Mouse (Mus musculus) heart, embryonic 13.5 days (tissue): ENCODE measurements around the gene Dlec1. TPM values are rescaled to one million over a fixed set of nuclear protein-coding genes. Genes with fewer than 3 reads are reported as not detected.

Experiments used
- ATAC-seq: fragments of 200-750 bp; cut with Nextera tagmentation; 2 replicates; pipeline ENCODE4 v1.8.0; 2017; ENCODE audit warnings: moderate TSS enrichment; ENCODE audit not compliant: insufficient number of reproducible peaks, low FRiP score, low TSS enrichment; ENCODE audit errors: extremely low read depth
- H3K27ac ChIP-seq: fragments of 300-500 bp; sonication (generic); replicated peaks from 2 replicates; pipeline ENCODE4 v1.5.1; 2015; ENCODE audit warnings: moderate library complexity, mild to moderate bottlenecking, inconsistent platforms
- H3K27me3 ChIP-seq: fragments of 300-500 bp; sonication (generic); replicated peaks from 2 replicates; pipeline ENCODE4 v1.6.1; 2015; ENCODE audit warnings: mild to moderate bottlenecking, inconsistent platforms
- H3K36me3 ChIP-seq: fragments of 300-500 bp; sonication (generic); 2 replicates; pipeline ENCODE4 v1.6.1; 2015; ENCODE audit warnings: mild to moderate bottlenecking, inconsistent platforms
- H3K4me1 ChIP-seq: fragments of 300-500 bp; sonication (generic); 2 replicates; pipeline ENCODE4 v1.6.1; 2015; ENCODE audit warnings: inconsistent platforms
- H3K4me2 ChIP-seq: fragments of 300-500 bp; sonication (generic); 2 replicates; pipeline ENCODE4 v1.6.1; 2015; ENCODE audit warnings: inconsistent platforms, mild to moderate bottlenecking, moderate library complexity
- H3K4me3 ChIP-seq: fragments of 300-500 bp; sonication (generic); 2 replicates; pipeline ENCODE4 v1.5.1; 2015; ENCODE audit warnings: moderate library complexity, mild to moderate bottlenecking, inconsistent platforms
- H3K9ac ChIP-seq: fragments of 300-500 bp; sonication (generic); 2 replicates; pipeline ENCODE4 v1.6.1; 2015; ENCODE audit warnings: inconsistent platforms, mild to moderate bottlenecking, moderate library complexity
- H3K9me3 ChIP-seq: fragments of 300-500 bp; sonication (generic); 2 replicates; pipeline ENCODE4 v1.6.1; 2016; ENCODE audit warnings: inconsistent platforms
- WGBS: fragments of 180-500 bp; shearing (Covaris S2); methylation state at CpG from one replicate; pipeline ENCODE4 v1.1.7; 2015; ENCODE audit warnings: mixed read lengths; 5-methylcytosine and 5-hydroxymethylcytosine counted together
- polyA plus RNA-seq: library from polyadenylated mRNA; unstranded; fragments of >200 nt; fragmentation: Nextera tagmentation; extraction: Ambion mirVana; gene quantifications from 2 replicates; pipeline ENCODE4 v1.2.1, GENCODE M21; 2015

Dlec1 gene
- polyA plus RNA-seq, result 0.21 and 0.29 TPM in 2 replicates

GRCm38 (mm10) chr9:119101992-119102782, at the start of gene Dlec1:
Gene Dlec1 (plus strand): TSS chr9:119102478.
- Histone ChIP-seq H3K27me3 (peaks cover 20% of the 10 kb centered on the region), H3K4me3 (peak within 1 kb of the TSS; percentile 76), H3K4me2 (peak within 1 kb of the TSS; percentile 96), H3K36me3 (no peaks in the 10 kb centered on the region), H3K27ac (0 out of 2 replicates have a peak within 1 kb of the TSS, but pooled peaks have one; percentile 32), H3K9ac (peak within 1 kb of the TSS; percentile 78), H3K4me1 (peaks cover 7% of the 10 kb centered on the region), H3K9me3 (no peaks in the 10 kb centered on the region)
- 4% methylated on average over 44 of the region's 44 CpGs for WGBS
- no peak for ATAC-seq

GRCm38 (mm10) chr9:119053964-119054576, 48.2 kb upstream of the Dlec1 start:
- no peak overlapping the region for H3K4me2 ChIP-seq

DNA sequence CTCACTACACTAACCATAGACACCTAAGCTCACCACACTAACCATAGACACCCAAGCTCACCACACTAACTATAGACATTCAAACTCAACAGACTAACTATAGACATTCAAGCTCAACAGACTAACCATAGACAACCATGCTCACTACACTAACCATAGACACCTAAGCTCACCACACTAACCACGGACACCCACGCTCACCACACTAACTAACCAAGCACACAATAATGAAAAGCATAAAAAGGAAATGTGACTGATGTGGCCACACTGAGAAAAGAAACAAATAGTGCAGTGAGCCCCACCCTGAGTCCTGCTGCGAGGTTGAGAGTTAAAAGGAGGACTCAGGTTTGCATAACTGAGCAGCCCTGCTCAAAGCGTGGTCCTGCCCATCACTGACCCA, 46.9 kb upstream of the Dlec1 start:
- Histone ChIP-seq H3K9ac (no peak overlapping the region), H3K4me3 (no peak overlapping the region), H3K4me1 (peaks cover 43% of the 10 kb centered on the region), H3K36me3 (no peaks in the 10 kb centered on the region), H3K27ac (no peak overlapping the region), H3K27me3 (peaks cover 12% of the 10 kb centered on the region), H3K4me2 (no peak overlapping the region), H3K9me3 (no peaks in the 10 kb centered on the region)
- ATAC-seq, result no peak
- 80% methylated on average over 4 of the region's 4 CpGs for WGBS

More at GRCm38 (mm10) chr9:119053964-119054576, 48.2 kb upstream of the Dlec1 start:
- no peaks in the 10 kb centered on the region for H3K36me3 ChIP-seq
- H3K4me1 ChIP-seq, result peaks cover 43% of the 10 kb centered on the region
- 65% methylated on average over 9 of the region's 9 CpGs for WGBS
- H3K27me3 ChIP-seq, result peaks cover 12% of the 10 kb centered on the region
- no peak; the same call in 1 of the 2 replicates for ATAC-seq
- no peak overlapping the region for H3K9ac ChIP-seq
- no peak overlapping the region for H3K4me3 ChIP-seq
- no peak overlapping the region for H3K27ac ChIP-seq
- H3K9me3 ChIP-seq, result no peaks in the 10 kb centered on the region

- Histone ChIP-seq H3K9me3 (no peaks in the 10 kb centered on the region), H3K4me3 (no peak overlapping the region), H3K4me1 (peaks cover 25% of the 10 kb centered on the region), H3K36me3 (no peaks in the 10 kb centered on the region), H3K9ac (no peak overlapping the region), H3K27ac (no peak overlapping the region), H3K27me3 (peaks cover 16% of the 10 kb centered on the region), H3K4me2 (no peak overlapping the region)
- 61% methylated on average over 7 of the region's 7 CpGs for WGBS
- ATAC-seq, result no peak
Observed at GRCm38 (mm10) chr9:119058245-119058644, 44.0 kb upstream of the Dlec1 start.

DNA sequence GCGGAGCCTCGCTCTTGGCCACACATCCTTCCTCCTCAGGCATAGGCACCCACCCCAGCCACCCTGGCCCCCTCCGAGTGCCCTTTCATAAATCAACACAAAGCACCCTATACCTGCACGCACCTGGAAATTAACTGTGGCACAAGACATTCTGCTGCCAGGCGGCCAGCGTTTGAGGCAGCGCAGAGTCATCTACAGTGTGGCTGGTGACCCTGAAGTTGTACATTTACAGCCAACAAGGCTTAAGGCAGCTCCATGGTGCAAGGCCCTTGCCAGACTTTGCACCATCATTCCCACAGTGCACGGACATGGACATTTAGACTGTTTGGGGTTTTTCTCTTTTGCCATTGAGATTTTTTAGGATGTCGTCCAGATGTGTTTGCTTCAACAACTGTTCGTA, 41.6 kb upstream of the Dlec1 start:
- Histone ChIP-seq H3K27me3 (0 out of 2 replicates have a peak, but pooled peaks cover 9% of the 10 kb centered on the region), H3K27ac (no peak overlapping the region), H3K4me1 (peaks cover 23% of the 10 kb centered on the region), H3K9me3 (no peaks in the 10 kb centered on the region), H3K9ac (no peak overlapping the region), H3K4me3 (no peak overlapping the region), H3K4me2 (no peak overlapping the region), H3K36me3 (no peaks in the 10 kb centered on the region)
- ATAC-seq, result no peak
- WGBS, result 85% methylated on average over 10 of the region's 10 CpGs

DNA sequence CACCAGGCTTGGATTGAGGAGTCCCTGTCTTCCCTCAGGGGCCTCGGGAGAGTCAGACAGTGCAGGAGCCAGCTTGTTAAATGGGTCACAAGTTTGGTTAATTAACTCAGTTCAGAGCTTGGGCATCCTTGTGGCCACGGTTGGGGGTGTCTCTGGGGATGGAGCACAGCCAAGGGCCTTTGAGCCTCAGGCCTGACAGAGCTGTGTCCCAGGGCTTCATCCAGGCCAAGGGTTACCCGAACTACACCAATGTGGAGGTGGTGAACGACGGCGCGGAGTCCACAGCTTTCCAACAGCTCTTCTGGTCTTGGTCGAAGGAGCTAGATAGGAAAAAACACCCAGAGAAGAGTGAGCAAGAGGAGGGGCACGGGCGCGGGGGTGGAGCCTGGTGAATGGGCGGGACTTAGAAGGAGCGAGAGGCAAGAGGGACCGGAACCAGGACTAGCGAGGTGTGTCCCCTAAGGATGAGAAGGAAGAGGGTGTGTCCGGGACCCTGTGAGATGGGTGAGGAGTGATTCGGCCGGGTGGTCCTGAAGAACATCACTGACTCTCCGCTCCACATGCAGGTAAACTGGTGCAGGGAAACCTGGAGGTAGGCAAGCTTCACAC, 39.1 kb upstream of the Dlec1 start:
- Histone ChIP-seq H3K9me3 (no peaks in the 10 kb centered on the region), H3K9ac (no peak overlapping the region), H3K27me3 (peaks cover 21% of the 10 kb centered on the region), H3K4me2 (peak overlapping the region; percentile 40), H3K36me3 (no peaks in the 10 kb centered on the region), H3K4me1 (peaks cover 20% of the 10 kb centered on the region), H3K27ac (no peak overlapping the region), H3K4me3 (no peak overlapping the region)
- no peak for ATAC-seq
- WGBS, result 28% methylated on average over 19 of the region's 19 CpGs

GRCm38 (mm10) chr9:119064296-119064695, 38.0 kb upstream of the Dlec1 start:
- Histone ChIP-seq H3K27ac (no peak overlapping the region), H3K4me1 (peaks cover 17% of the 10 kb centered on the region), H3K4me2 (no peak overlapping the region), H3K9me3 (no peaks in the 10 kb centered on the region), H3K4me3 (no peak overlapping the region), H3K36me3 (no peaks in the 10 kb centered on the region), H3K9ac (no peak overlapping the region), H3K27me3 (peaks cover 21% of the 10 kb centered on the region)
- 65% methylated on average over 4 of the region's 4 CpGs for WGBS
- no peak for ATAC-seq

- Histone ChIP-seq H3K4me2 (no peak overlapping the region), H3K27ac (no peak overlapping the region), H3K4me3 (no peak overlapping the region), H3K4me1 (peaks cover 29% of the 10 kb centered on the region), H3K9me3 (no peaks in the 10 kb centered on the region), H3K27me3 (peaks cover 20% of the 10 kb centered on the region), H3K9ac (no peak overlapping the region), H3K36me3 (peaks cover 16% of the 10 kb centered on the region)
- ATAC-seq, result no peak
- WGBS, result 4% methylated on average over 6 of the region's 6 CpGs
Observed at GRCm38 (mm10) chr9:119067601-119068000, 34.7 kb upstream of the Dlec1 start.

DNA sequence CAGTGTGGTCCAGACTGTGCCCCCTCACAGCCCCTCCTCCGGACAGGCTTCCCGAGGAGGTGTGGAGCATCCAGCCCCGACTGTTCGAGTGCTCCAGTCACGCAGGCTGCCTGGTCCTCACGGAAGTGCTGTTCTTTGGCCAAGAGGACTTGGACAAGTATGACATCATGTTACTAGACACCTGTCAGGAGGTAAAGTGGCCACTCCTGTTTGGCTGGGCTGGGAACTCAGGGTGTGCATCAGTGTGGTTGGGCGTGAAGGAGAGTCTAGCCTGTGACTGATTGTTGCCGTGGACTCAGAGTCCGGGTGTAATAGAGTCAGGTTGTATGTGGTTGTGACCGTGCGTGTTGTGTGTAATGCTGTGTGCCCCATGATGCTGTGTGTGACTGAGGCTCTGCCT, 34.0 kb upstream of the Dlec1 start:
- Histone ChIP-seq H3K36me3 (peaks cover 19% of the 10 kb centered on the region), H3K4me2 (no peak overlapping the region), H3K9ac (no peak overlapping the region), H3K27me3 (peaks cover 15% of the 10 kb centered on the region), H3K4me1 (peaks cover 32% of the 10 kb centered on the region), H3K4me3 (no peak overlapping the region), H3K27ac (no peak overlapping the region), H3K9me3 (no peaks in the 10 kb centered on the region)
- no peak for ATAC-seq
- 79% methylated on average over 11 of the region's 11 CpGs for WGBS

DNA sequence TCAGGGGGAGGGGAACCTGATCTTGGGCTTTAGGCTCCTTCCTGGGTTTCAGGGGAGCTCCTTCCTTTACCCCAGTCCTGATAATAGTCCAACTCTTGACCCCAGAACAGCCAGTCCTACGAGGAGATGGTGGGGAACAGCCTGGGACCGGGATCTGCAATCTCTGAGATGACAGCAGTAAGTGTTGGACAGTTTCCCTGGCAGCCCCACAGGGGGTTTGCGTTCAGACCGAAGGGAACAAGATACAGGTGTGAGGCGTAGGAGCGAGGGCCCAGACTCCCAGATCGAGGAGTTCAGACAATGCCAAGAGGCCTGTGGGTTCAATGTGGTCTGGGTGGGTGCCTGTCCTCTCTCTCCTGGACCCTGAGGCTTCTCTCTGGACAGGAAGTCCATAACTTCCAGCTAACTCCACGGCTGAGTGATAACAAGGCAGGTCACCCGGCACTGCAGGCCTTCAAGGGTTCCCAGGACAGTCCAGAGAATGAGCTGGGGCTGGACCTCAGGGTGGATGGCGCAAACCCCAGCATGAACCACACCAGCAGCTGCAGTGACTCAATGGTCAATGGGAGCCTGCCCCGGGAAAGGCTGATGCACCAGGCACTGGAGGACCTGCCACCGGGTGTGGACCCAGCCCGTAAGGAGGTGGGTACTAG, 32.0 kb upstream of the Dlec1 start:
- no peaks in the 10 kb centered on the region for H3K9me3 ChIP-seq
- peaks cover 38% of the 10 kb centered on the region for H3K36me3 ChIP-seq
- no peak for ATAC-seq
- no peak overlapping the region for H3K4me2 ChIP-seq
- H3K4me1 ChIP-seq, result peaks cover 29% of the 10 kb centered on the region
- no peak overlapping the region for H3K4me3 ChIP-seq
- peaks cover 12% of the 10 kb centered on the region for H3K27me3 ChIP-seq
- H3K27ac ChIP-seq, result no peak overlapping the region
- WGBS, result 61% methylated on average over 13 of the region's 13 CpGs
- peak overlapping the region; percentile 37; the same call in 1 of the 2 replicates for H3K9ac ChIP-seq

DNA sequence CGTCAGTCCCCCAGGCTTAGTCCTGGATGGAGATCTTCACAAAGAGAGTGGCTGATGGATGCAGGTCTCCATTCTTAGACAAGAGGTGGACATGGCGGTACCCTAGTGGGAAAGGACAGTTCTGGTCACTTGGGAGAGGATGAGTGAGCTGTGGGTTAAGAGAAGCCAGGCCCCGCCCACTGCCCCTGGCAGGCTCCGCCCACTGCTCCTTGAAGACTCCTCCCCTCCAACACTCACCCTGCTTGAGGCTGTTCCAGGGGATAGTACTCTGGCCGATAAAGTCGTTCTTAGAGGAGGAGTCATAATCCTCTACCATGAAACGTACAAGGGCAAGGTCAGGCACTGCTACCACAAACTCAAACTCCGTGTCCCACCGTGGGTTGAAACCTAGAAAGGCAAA, 30.5 kb upstream of the Dlec1 start:
- ATAC-seq, result no peak
- H3K27ac ChIP-seq, result no peak overlapping the region
- H3K4me3 ChIP-seq, result no peak overlapping the region
- H3K9me3 ChIP-seq, result no peaks in the 10 kb centered on the region
- H3K36me3 ChIP-seq, result peaks cover 53% of the 10 kb centered on the region
- H3K4me1 ChIP-seq, result peaks cover 35% of the 10 kb centered on the region
- no peak overlapping the region for H3K4me2 ChIP-seq
- 76% methylated on average over 9 of the region's 9 CpGs for WGBS
- peaks cover 3% of the 10 kb centered on the region; the same call in 1 of the 2 replicates for H3K27me3 ChIP-seq
- H3K9ac ChIP-seq, result no peak overlapping the region
